Mouse (Mus musculus): Measurements from ENCODE around the gene Zdhhc14.

GRCm38 (mm10) chr17:5692661-5693060 lies 200.3 kb downstream of the Zdhhc14 start:
- TF ChIP-seq CTCF (IDR thresholded peaks at IDR 0.05; ENCODE audit: extremely low read depth, insufficient read length, insufficient replicate concordance, low read depth, low read length): no peak
- TF ChIP-seq POLR2A (IDR thresholded peaks at IDR 0.05; ENCODE audit: low read depth, low read length): no peak

All from small intestine, adult 2 months (tissue).